Mouse (Mus musculus): ENCODE measurements around the gene Ptprk.

DNA sequence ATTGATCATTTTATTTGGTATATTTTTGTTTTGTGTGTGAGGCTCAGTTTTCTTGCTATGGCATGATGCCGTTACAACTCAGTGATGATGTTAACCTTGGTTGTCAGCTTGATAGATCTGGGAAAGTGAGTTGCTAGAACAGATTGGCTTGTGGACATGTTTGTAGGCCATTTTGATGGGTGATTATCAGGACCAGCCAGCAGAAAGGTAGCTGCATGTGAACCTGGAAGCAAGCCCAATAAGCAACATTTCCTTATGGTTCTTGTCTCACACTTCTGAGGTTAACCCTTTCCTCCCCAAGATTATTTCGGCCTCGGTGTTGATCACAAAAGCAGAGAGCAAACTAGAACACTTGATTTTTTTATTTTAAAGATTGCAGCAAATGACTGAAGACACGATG is 85.1 kb downstream of the Ptprk start:
- no peak for TF ChIP-seq CTCF (IDR thresholded peaks at IDR 0.05; ENCODE audit: borderline replicate concordance, control insufficient read depth, extremely low read depth, insufficient read depth, low read length, poor library complexity)
- no peak for TF ChIP-seq POLR2A (IDR thresholded peaks at IDR 0.05; ENCODE audit: control insufficient read depth, extremely low read depth, insufficient read depth, low read length, poor library complexity)
